Mouse (Mus musculus) T-cell, adult 66 days (primary cell): ENCODE data around the gene Slc22a16. TPM values are rescaled to one million over a fixed set of nuclear protein-coding genes. Genes with fewer than 3 reads are reported as not detected.

Source experiments
- total RNA-seq, 2 experiments: library from RNA; stranded (reverse); gene quantifications; 3 replicates in 1 of 2; 4 replicates in 1 of 2; pipeline ENCODE4 v1.2.4; 2023

Slc22a16 gene
- total RNA-seq, result not detected

DNA sequence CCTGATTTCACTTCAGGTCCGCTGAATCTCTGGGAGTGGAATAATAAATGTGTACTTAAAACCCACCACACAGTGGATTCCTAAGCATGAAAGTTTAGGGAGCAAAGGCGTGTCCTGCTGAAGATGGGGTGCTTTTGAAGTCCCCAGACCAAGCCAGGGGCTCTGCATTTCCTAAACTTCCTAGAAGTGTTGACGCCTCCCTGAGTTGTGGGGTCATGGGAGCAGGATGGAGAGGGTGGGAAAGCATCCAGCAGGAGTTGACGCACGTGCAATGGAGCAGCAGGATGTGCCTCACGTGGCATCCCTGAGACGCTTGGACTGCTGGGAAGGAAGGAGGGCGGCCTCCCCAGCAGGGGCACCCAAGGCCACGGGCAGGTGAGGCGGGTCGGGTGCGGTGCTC, at the start of gene Slc22a16:
Gene Slc22a16, plus strand, starts transcription at position 301 of the 400 bp plus-strand sequence.

DNA sequence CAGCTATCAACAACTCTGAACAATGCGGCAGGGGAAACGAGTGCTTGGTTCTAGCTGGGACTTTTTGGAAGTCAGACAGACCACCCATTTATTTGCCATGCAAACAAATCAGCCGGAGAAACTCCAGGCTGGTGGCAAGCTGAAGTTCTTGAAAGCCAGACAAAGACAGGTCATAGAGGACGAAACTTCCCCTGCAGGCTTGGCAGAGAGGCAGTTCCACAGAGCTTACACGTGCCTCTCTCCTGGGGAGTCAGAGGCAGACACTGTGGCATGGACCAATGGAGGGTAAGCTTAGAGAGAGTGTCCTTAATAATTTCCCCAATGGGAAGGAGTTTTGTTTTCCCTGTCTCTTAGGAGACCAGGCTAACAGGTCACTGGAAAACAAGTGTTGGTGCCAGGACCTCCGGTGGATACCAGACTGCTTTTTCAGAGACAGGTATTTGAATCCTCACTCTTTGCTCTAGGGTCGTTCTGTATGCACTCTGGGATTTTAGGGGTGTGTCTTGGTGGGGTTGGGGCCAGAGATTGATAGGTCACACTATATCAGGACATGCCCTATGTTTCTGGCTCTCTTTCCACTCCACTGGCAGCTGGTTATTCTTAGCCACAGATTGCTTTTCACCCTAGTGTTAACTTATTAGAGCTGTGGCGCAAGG, 59.6 kb downstream of the Slc22a16 start, which contains the start of gene Ddo:
Gene Ddo, plus strand, starts transcription at position 356 of the 656 bp plus-strand sequence.

Other genes starting within 250 kb of the Slc22a16 start
- 10 to 100 TPM; 40.0 to 43.1 TPM for gene Cdk19, start 230.8 kb upstream of the Slc22a16 start, total RNA-seq
- gene Ddo, start 59.7 kb downstream of the Slc22a16 start, total RNA-seq, result not detected
- gene Mettl24, start 112.9 kb downstream of the Slc22a16 start, total RNA-seq, result not detected